Mouse (Mus musculus) intestine, embryonic 16.5 days (tissue): Measurements from ENCODE around the gene Wdr78. TPM values are rescaled to one million over a fixed set of nuclear protein-coding genes. Genes with fewer than 3 reads are reported as not detected.

Source experiments
- ATAC-seq: fragments of 200-750 bp; cut with Nextera tagmentation; 2 replicates; pipeline ENCODE4 v1.8.0; 2017; ENCODE audit warnings: moderate TSS enrichment, moderate library complexity
- H3K27ac ChIP-seq: fragments of 300-500 bp; sonication (generic); 2 replicates; pipeline ENCODE4 v1.5.1; 2014; ENCODE audit warnings: mild to moderate bottlenecking, low read length
- H3K27me3 ChIP-seq: fragments of 300-500 bp; sonication (generic); replicated peaks from 2 replicates; pipeline ENCODE4 v1.6.1; 2014; ENCODE audit warnings: low read length, control low read depth, mixed read lengths; ENCODE audit not compliant: control insufficient read depth, insufficient read depth
- H3K36me3 ChIP-seq: fragments of 300-500 bp; sonication (generic); 2 replicates; pipeline ENCODE4 v1.6.1; 2014; ENCODE audit warnings: low read length, control low read depth; ENCODE audit not compliant: control insufficient read depth, insufficient read depth
- H3K4me1 ChIP-seq: fragments of 300-500 bp; sonication (generic); 2 replicates; pipeline ENCODE4 v1.6.1; 2014; ENCODE audit warnings: low read length, control low read depth, mixed read lengths; ENCODE audit not compliant: control insufficient read depth, insufficient read depth
- H3K4me2 ChIP-seq: fragments of 300-500 bp; sonication (generic); 2 replicates; pipeline ENCODE4 v1.6.1; 2014; ENCODE audit warnings: low read depth, low read length, control low read depth
- H3K4me3 ChIP-seq: fragments of 300-500 bp; sonication (generic); 2 replicates; pipeline ENCODE4 v1.5.1; 2014; ENCODE audit warnings: mild to moderate bottlenecking, low read length
- H3K9ac ChIP-seq: fragments of 300-500 bp; sonication (generic); 2 replicates; pipeline ENCODE4 v1.6.1; 2014; ENCODE audit warnings: low read depth, low read length
- H3K9me3 ChIP-seq: fragments of 300-500 bp; sonication (generic); 2 replicates; pipeline ENCODE4 v1.6.1; 2016; ENCODE audit warnings: low read length, control low read depth; ENCODE audit not compliant: control insufficient read depth
- WGBS: fragments of 180-500 bp; shearing (Covaris S2); extraction: QIAGEN DNeasy Blood & Tissue Kit; methylation state at CpG from one replicate; pipeline ENCODE4 v1.1.7; 2014; 5-methylcytosine and 5-hydroxymethylcytosine counted together
- polyA plus RNA-seq: library from polyadenylated mRNA; unstranded; fragments of >200 nt; fragmentation: Nextera tagmentation; extraction: Ambion mirVana; gene quantifications from 2 replicates; pipeline ENCODE4 v1.2.1, GENCODE M21; 2015

Wdr78 gene
- polyA plus RNA-seq, 1 experiment from 2014 or later: 1.7 TPM

DNA sequence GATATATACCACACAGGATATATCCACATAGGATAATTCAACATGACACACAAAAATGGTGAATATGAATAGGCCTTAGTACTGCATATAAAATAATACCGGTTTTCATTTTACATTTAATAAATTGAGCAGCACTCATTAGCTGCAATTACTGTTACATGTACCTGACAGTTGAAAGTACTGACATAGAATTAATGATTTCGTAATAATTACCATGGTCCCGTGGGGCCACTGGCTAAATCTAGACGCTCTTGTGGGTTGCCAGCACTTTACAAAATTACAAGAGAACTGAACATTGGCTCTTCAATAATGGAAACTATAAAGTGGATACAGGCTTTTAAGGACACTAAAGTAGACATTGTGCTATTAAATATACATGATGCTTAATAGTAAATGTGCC is 109.7 kb downstream of the Wdr78 start:
- H3K9ac ChIP-seq: no peak overlapping the region
- peaks cover 6% of the 10 kb centered on the region; the same call in 1 of the 2 replicates for H3K4me1 ChIP-seq
- H3K4me2 ChIP-seq: no peak overlapping the region
- no peaks in the 10 kb centered on the region for H3K36me3 ChIP-seq
- ATAC-seq: no peak
- H3K4me3 ChIP-seq: no peak overlapping the region
- H3K27me3 ChIP-seq: no peaks in the 10 kb centered on the region
- WGBS: 89% methylated on average over 4 of the region's 4 CpGs
- no peaks in the 10 kb centered on the region for H3K9me3 ChIP-seq
- no peak overlapping the region for H3K27ac ChIP-seq

DNA sequence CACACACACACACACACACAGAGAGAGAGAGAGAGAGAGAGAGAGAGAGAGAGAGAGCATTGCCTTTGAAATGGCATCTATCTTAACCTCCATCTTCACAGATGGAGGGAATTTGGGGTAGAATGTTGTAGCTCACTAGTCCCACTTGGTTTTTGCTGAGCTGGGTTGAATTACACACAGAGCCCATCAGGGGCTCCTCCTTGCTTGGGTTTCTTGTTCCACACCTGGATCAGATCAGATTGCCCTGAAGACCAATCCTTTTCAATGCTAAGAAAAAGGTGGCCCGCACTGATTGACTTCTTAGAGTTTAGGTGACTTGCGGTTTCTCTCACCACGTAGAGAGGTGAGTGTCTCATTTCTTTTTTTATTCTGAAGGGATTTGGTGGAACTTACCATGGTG is 122.7 kb downstream of the Wdr78 start:
- no peak overlapping the region for H3K27ac ChIP-seq
- no peak for ATAC-seq

GRCm38 (mm10) chr4:102990595-102991340 is 123.6 kb downstream of the Wdr78 start:
- Histone ChIP-seq H3K9ac (no peak overlapping the region), H3K4me3 (no peak overlapping the region), H3K4me1 (no peaks in the 10 kb centered on the region), H3K36me3 (no peaks in the 10 kb centered on the region), H3K4me2 (no peak overlapping the region), H3K9me3 (no peaks in the 10 kb centered on the region), H3K27me3 (no peaks in the 10 kb centered on the region), H3K27ac (no peak overlapping the region)
- 85% methylated on average over 11 of the region's 11 CpGs for WGBS
- no peak for ATAC-seq

More for the DNA sequence above, 122.7 kb downstream of the Wdr78 start:
- Histone ChIP-seq H3K4me2 (no peak overlapping the region), H3K4me3 (no peak overlapping the region), H3K27me3 (no peaks in the 10 kb centered on the region), H3K36me3 (no peaks in the 10 kb centered on the region), H3K9ac (no peak overlapping the region), H3K9me3 (no peaks in the 10 kb centered on the region), H3K4me1 (no peaks in the 10 kb centered on the region)
- WGBS: 91% methylated on average over 3 of the region's 3 CpGs

GRCm38 (mm10) chr4:102990016-102990415 is 124.3 kb downstream of the Wdr78 start:
- Histone ChIP-seq H3K4me1 (no peaks in the 10 kb centered on the region), H3K4me2 (no peak overlapping the region), H3K27ac (no peak overlapping the region), H3K4me3 (no peak overlapping the region), H3K9ac (no peak overlapping the region), H3K9me3 (no peaks in the 10 kb centered on the region), H3K27me3 (no peaks in the 10 kb centered on the region), H3K36me3 (no peaks in the 10 kb centered on the region)
- ATAC-seq: no peak
- 82% methylated on average over 4 of the region's 4 CpGs for WGBS

- no peak overlapping the region for H3K4me3 ChIP-seq
- H3K9ac ChIP-seq: no peak overlapping the region
- H3K4me1 ChIP-seq: no peaks in the 10 kb centered on the region
- ATAC-seq: no peak
- H3K9me3 ChIP-seq: no peaks in the 10 kb centered on the region
- WGBS: 83% methylated on average over 5 of the region's 5 CpGs
- no peaks in the 10 kb centered on the region for H3K27me3 ChIP-seq
- H3K4me2 ChIP-seq: no peak overlapping the region
- H3K27ac ChIP-seq: no peak overlapping the region
- no peaks in the 10 kb centered on the region for H3K36me3 ChIP-seq
Measured at GRCm38 (mm10) chr4:102989391-102989790, 125.0 kb downstream of the Wdr78 start.

GRCm38 (mm10) chr4:102988526-102988925 is 125.8 kb downstream of the Wdr78 start:
- 70% methylated on average over 6 of the region's 6 CpGs for WGBS
- ATAC-seq: no peak
- H3K9me3 ChIP-seq: no peaks in the 10 kb centered on the region

More at GRCm38 (mm10) chr4:102988526-102988925, 125.8 kb downstream of the Wdr78 start:
- Histone ChIP-seq H3K27me3 (no peaks in the 10 kb centered on the region), H3K36me3 (no peaks in the 10 kb centered on the region), H3K4me3 (no peak overlapping the region), H3K4me2 (no peak overlapping the region), H3K4me1 (no peaks in the 10 kb centered on the region), H3K27ac (no peak overlapping the region), H3K9ac (no peak overlapping the region)

Other genes with a start within 250 kb of the Wdr78 start
- gene Tctex1d1, start 135.9 kb downstream of the Wdr78 start, polyA plus RNA-seq: 0.95 and 1.0 TPM in 2 replicates
- gene Insl5, start 87.7 kb downstream of the Wdr78 start, polyA plus RNA-seq: 1.3 and 2.7 TPM in 2 replicates
- gene Mier1, start 165 bp downstream of the Wdr78 start, polyA plus RNA-seq: 22.9 and 29.8 TPM in 2 replicates
- gene Slc35d1, start 100.6 kb upstream of the Wdr78 start, polyA plus RNA-seq: 5.4 and 5.6 TPM in 2 replicates
- gene 4921539E11Rik, start 176.3 kb upstream of the Wdr78 start, polyA plus RNA-seq: not detected in 2 replicates
- gene Oma1, start 199.3 kb upstream of the Wdr78 start, polyA plus RNA-seq: 22.7 and 25.4 TPM in 2 replicates